Mouse (Mus musculus) C3H10T1/2 (cell line): Measurements from ENCODE around the gene Zfp423. TPM values are rescaled to one million over a fixed set of nuclear protein-coding genes. Genes with fewer than 3 reads are reported as not detected.

Experiments
- polyA plus RNA-seq, 2 experiments: library from polyadenylated mRNA; unstranded; fragments of >200 nt; fragmentation: generic; extraction: Trizol; gene quantifications; one replicate each; pipeline ENCODE4 v1.2.1; 2012; ENCODE audit warnings: missing spikeins in 2 of 2

The Zfp423 gene
- polyA plus RNA-seq, result 1 to 10 TPM in 1 of 2 experiments, under 1 TPM in 1; 0.20 to 2.8 TPM

DNA sequence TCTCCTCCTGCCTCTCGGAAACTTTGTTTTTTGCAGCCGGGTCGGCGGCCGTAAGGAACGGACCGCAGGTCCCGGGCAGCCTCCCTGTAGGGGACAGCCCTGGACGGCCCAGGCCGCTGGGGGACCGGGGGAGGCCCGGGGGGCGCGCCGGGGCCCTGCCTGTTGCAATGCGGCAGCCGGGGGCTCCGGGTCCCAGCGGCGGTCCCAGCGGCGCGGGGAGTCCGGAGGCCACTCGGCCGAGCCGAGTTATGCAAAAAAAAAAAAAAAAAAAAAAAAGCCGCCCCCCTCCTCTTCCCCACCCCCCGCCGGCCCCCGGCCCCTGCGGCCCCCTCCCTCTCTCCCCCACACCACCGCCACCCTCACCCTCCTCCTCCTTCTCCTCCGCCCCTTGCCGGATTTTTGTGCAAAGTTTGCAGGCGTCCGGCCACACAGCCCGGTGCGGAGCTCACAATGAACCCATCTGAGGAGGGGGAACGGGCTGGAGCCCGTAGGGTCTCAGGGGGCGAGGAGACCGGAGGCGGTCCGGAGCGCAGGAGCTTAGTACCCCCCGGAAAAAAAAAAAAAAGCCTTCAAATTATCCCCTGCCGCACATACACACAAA is at the start of gene Zfp423:
Zfp423 (minus strand) TSS at position 276 of the 601 bp plus-strand sequence.

Other genes starting within 250 kb of the Zfp423 start
- gene Cnep1r1, start 159.2 kb upstream of the Zfp423 start, polyA plus RNA-seq, result 10 to 100 TPM in 1 of 2 experiments, 1 to 10 TPM in 1; 1.8 to 19.1 TPM
- gene Heatr3, start 178.3 kb upstream of the Zfp423 start, polyA plus RNA-seq, result 10 to 100 TPM in 1 of 2 experiments, 1 to 10 TPM in 1; 8.0 to 19.2 TPM
- 1 to 10 TPM in 1 of 2 experiments, under 1 TPM in 1; 0.46 to 3.6 TPM for gene Tent4b, start 239.6 kb upstream of the Zfp423 start, polyA plus RNA-seq